Mouse (Mus musculus) neural tube, embryonic 13.5 days (tissue): ENCODE measurements around the gene Syne3. TPM values are rescaled to one million over a fixed set of nuclear protein-coding genes. Genes with fewer than 3 reads are reported as not detected.
A peak's percentile ranks its signal among the peaks of the same experiment; 100 is the strongest.

Experiments used
- ATAC-seq: fragments of 200-750 bp; cut with Nextera tagmentation; 2 replicates; pipeline ENCODE4 v1.8.0; 2017; ENCODE audit warnings: low read depth, mild to moderate bottlenecking, moderate TSS enrichment, moderate library complexity
- H3K27ac ChIP-seq: fragments of 300-500 bp; sonication (generic); replicated peaks from 2 replicates; pipeline ENCODE4 v1.5.1; 2015; ENCODE audit warnings: moderate library complexity, mild to moderate bottlenecking, inconsistent platforms
- H3K27me3 ChIP-seq: fragments of 300-500 bp; sonication (generic); 2 replicates; pipeline ENCODE4 v1.6.1; 2015; ENCODE audit warnings: mild to moderate bottlenecking, inconsistent platforms
- H3K36me3 ChIP-seq: fragments of 300-500 bp; sonication (generic); 2 replicates; pipeline ENCODE4 v1.6.1; 2015; ENCODE audit warnings: mild to moderate bottlenecking, inconsistent platforms
- H3K4me1 ChIP-seq: fragments of 300-500 bp; sonication (generic); replicated peaks from 2 replicates; pipeline ENCODE4 v1.6.1; 2015; ENCODE audit warnings: inconsistent platforms
- H3K4me2 ChIP-seq: fragments of 300-500 bp; sonication (generic); 2 replicates; pipeline ENCODE4 v1.6.1; 2015; ENCODE audit warnings: inconsistent platforms, mild to moderate bottlenecking, moderate library complexity
- H3K4me3 ChIP-seq: fragments of 300-500 bp; sonication (generic); 2 replicates; pipeline ENCODE4 v1.5.1; 2015; ENCODE audit warnings: mild to moderate bottlenecking, inconsistent platforms
- H3K9ac ChIP-seq: fragments of 300-500 bp; sonication (generic); 2 replicates; pipeline ENCODE4 v1.6.1; 2015; ENCODE audit warnings: moderate library complexity, mild to moderate bottlenecking, inconsistent platforms
- H3K9me3 ChIP-seq: fragments of 300-500 bp; sonication (generic); 2 replicates; pipeline ENCODE4 v1.6.1; 2016; ENCODE audit warnings: inconsistent platforms
- WGBS: fragments of 180-500 bp; shearing (Covaris S2); methylation state at CpG from one replicate; pipeline ENCODE4 v1.1.7; 2015; 5-methylcytosine and 5-hydroxymethylcytosine counted together
- polyA plus RNA-seq: library from polyadenylated mRNA; unstranded; fragments of >200 nt; fragmentation: Nextera tagmentation; extraction: Ambion mirVana; gene quantifications from 2 replicates; pipeline ENCODE4 v1.2.1, GENCODE M21; 2015

The Syne3 gene
- polyA plus RNA-seq, 1 experiment from 2014 or later, result 0.32 TPM

DNA sequence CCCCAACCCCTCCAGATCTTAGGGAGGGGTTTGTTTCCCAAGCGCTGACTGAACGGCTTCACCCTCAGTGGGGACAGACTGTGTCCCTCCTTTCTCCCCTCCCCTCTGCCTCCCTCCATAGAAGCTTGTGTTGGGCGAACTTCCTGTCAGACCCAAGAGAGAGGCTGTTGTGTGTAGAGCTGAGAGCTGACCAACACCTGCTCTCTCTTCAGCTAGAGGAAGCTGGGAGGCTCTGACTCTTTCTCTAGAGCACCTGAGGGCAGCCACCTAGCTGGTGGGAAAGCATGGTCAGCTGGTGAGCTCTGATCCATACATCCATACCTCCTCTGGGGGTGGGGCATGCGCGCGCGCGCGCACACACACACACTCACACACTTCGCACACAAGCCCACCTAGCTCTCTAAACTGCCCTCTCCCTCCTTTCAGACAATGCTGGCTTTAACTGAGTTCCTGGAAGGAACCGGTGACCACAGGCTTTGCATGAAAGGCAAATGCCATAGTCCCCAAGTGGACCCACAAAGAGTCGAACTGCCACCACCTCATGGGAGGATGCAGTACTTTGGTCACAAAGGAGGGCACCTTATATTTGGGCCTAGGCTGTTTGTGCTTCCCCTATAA is 14.2 kb downstream of the Syne3 start:
- H3K4me1 ChIP-seq, result no peaks in the 10 kb centered on the region
- H3K9me3 ChIP-seq, result no peaks in the 10 kb centered on the region
- WGBS, result 90% methylated on average over 12 of the region's 12 CpGs
- H3K9ac ChIP-seq, result no peak overlapping the region
- no peak overlapping the region for H3K27ac ChIP-seq
- ATAC-seq, result no peak
- H3K4me3 ChIP-seq, result no peak overlapping the region
- H3K27me3 ChIP-seq, result 0 out of 2 replicates have a peak, but pooled peaks cover 3% of the 10 kb centered on the region
- no peaks in the 10 kb centered on the region for H3K36me3 ChIP-seq
- H3K4me2 ChIP-seq, result no peak overlapping the region

DNA sequence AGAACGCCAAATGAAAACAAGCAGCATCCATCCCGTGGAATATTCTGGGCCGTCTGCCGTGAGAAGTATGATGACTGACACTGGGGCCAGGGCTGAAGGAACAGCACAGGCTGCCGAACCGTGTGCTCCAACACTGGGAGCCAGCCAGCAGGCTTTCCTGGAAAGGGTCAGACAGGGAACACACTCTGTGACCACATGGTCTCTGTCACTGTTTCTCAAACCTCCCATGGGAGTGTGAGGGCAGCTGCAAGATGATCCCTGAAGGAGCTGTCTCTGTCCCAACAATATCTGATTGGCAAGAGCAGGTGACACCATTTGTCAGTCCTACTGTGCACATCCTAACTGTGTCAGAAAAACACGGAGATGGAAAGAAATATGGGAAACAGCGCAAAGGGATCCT is 16.8 kb downstream of the Syne3 start:
- Histone ChIP-seq H3K4me3 (no peak overlapping the region), H3K27ac (no peak overlapping the region), H3K4me2 (no peak overlapping the region), H3K4me1 (0 out of 2 replicates have a peak, but pooled peaks cover 3% of the 10 kb centered on the region), H3K36me3 (no peaks in the 10 kb centered on the region), H3K27me3 (no peaks in the 10 kb centered on the region), H3K9ac (no peak overlapping the region), H3K9me3 (no peaks in the 10 kb centered on the region)
- WGBS, result 80% methylated on average over 8 of the region's 8 CpGs
- no peak for ATAC-seq

DNA sequence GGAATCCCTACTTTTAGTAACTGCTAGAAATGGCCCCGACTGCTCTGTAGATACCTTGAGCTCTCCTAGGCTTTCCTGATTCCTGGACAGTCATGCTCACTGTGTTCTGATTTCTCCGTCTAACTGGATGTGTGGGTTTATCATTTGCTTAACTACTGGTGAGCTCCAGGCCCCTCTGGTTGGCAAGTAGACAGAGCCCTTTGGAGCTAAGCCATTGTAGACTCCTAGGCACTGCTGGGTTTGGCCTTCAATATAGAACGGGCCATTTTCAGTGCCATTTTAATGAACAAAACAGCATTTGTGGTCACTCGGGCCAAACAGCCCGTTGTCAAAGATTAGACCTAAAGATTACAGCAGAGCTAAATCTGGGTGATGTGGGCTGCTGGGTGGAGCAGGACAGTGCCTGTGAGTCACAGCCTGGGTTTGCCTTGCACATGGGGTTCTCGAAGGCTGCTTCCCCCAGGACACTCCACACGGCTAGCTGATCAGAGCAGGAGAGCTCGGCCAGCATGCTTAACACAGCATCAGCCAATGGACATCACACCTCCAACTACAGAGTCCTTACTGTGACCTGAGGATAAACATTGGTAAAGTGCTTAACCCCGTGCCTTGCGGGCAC is 17.4 kb downstream of the Syne3 start:
- H3K36me3 ChIP-seq, result no peaks in the 10 kb centered on the region
- no peak overlapping the region for H3K4me3 ChIP-seq
- no peak overlapping the region for H3K4me2 ChIP-seq
- 88% methylated on average over 10 of the region's 10 CpGs for WGBS
- ATAC-seq, result no peak
- no peaks in the 10 kb centered on the region for H3K9me3 ChIP-seq
- 0 out of 2 replicates have a peak, but pooled peaks cover 6% of the 10 kb centered on the region for H3K4me1 ChIP-seq
- no peak overlapping the region for H3K9ac ChIP-seq
- no peak overlapping the region for H3K27ac ChIP-seq
- H3K27me3 ChIP-seq, result no peaks in the 10 kb centered on the region

DNA sequence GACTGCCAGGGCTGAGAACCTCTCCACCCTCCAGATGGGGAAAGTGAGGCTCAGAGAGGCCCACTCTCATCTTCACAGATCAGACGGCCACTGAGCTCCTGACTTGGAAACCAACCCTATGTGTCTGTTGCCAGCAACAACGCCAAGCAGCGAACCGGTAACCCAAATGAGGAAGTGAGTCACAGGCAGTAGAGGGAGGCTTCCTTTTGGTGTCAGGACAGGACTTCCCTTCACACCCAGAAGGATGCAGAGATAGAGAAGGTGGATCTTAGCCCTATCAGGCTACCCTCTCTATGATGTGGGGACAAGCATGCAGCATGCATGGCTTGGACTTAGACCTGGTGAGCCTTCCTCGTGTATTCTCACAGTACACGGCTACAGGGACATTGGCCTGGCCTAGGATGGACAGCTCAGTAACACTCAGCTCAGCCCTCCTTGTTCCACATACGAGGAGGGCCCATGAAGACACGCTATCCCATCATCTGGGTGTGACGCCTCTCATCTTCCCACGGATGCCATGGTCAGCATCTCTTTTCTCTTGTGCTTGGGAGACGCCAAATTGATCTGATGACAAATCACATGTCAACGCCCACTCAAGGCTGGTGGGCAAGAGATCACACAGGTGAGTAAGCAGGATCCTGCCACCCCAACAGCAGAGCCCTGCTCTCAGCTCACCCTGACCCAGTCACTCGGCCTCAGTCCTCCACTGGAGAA is 18.7 kb downstream of the Syne3 start:
- ATAC-seq, result no peak

DNA sequence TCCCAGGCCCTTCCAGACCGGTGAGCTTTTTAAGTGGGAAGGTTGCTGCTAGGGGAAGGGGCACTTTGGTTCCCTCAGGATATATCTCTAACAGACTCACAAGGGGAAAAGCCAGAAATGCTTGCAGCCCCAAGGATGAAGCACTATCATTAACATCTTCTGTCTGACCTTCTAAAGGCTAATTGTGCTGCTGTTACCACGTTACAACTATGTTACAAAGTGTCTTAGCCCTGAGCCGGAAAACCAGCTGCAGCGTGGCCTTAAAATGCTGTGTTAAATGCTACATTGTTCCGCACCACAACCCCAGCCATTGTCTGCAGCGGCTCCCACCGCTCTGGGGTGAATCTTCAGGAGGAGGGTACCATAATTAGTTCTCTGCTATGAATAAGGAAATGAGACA is 21.7 kb downstream of the Syne3 start:
- Histone ChIP-seq H3K4me1 (peaks cover 11% of the 10 kb centered on the region; the same call in 1 of the 2 replicates), H3K9ac (no peak overlapping the region), H3K27ac (no peak overlapping the region), H3K4me3 (no peak overlapping the region), H3K9me3 (no peaks in the 10 kb centered on the region), H3K27me3 (no peaks in the 10 kb centered on the region), H3K36me3 (no peaks in the 10 kb centered on the region), H3K4me2 (no peak overlapping the region)
- WGBS, result 33% methylated on average over 7 of the region's 7 CpGs
- ATAC-seq, result no peak

More for the DNA sequence above, 18.7 kb downstream of the Syne3 start:
- 0 out of 2 replicates have a peak, but pooled peaks cover 6% of the 10 kb centered on the region for H3K4me1 ChIP-seq
- no peaks in the 10 kb centered on the region for H3K9me3 ChIP-seq
- H3K9ac ChIP-seq, result no peak overlapping the region
- H3K27me3 ChIP-seq, result no peaks in the 10 kb centered on the region
- no peak overlapping the region for H3K27ac ChIP-seq
- H3K4me3 ChIP-seq, result no peak overlapping the region
- H3K4me2 ChIP-seq, result no peak overlapping the region
- H3K36me3 ChIP-seq, result no peaks in the 10 kb centered on the region
- WGBS, result 89% methylated on average over 13 of the region's 13 CpGs

DNA sequence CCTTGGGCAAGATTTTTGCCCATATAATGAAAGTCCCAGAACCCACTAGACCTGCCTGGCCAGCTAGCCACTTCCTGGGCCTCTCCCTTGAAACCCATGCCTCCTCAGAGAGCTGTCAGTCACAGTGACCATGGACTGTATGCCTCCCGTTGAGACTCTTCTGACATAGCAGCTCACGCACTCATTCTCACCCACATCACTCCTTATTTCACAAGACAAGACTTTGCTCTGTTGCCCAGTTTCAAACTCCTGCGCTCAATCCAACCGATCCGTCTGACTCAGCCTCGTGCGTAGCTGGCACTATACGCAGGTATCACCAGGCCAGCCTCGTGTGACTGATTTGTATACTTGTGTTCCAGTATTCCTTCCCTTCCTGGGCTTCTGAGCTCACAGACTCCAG is 22.8 kb downstream of the Syne3 start:
- peaks cover 11% of the 10 kb centered on the region; the same call in 1 of the 2 replicates for H3K4me1 ChIP-seq
- H3K27ac ChIP-seq, result no peak overlapping the region
- no peak overlapping the region for H3K9ac ChIP-seq
- no peaks in the 10 kb centered on the region for H3K27me3 ChIP-seq
- no peak overlapping the region for H3K4me2 ChIP-seq
- no peak for ATAC-seq
- no peaks in the 10 kb centered on the region for H3K9me3 ChIP-seq
- H3K4me3 ChIP-seq, result no peak overlapping the region
- WGBS, result 97% methylated on average over 9 of the region's 9 CpGs
- H3K36me3 ChIP-seq, result no peaks in the 10 kb centered on the region

DNA sequence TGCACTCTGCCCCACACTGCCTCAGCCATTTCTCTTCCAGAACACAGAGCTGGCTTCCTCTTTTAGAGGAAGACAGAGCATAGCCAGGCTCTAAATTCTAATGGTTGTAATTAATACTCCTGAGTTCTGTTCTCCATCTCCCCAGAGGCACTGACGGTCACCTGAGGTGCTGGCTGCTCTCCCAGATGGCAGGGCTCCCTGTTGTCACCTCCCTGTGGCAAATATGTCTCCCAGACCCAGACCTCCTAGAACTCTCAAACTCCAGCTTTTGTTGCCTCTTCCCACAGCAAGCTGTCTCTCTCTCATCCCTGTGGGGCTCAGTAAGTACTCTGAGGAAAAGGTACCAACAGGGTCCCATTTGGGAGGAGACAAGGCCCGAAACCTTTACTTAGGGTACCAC is 23.6 kb downstream of the Syne3 start:
- H3K9me3 ChIP-seq, result no peaks in the 10 kb centered on the region
- no peak overlapping the region for H3K9ac ChIP-seq
- H3K27me3 ChIP-seq, result no peaks in the 10 kb centered on the region
- no peak for ATAC-seq
- H3K4me1 ChIP-seq, result peaks cover 11% of the 10 kb centered on the region; the same call in 1 of the 2 replicates
- H3K27ac ChIP-seq, result no peak overlapping the region
- H3K4me2 ChIP-seq, result no peak overlapping the region
- no peak overlapping the region for H3K4me3 ChIP-seq
- 83% methylated on average over 2 of the region's 2 CpGs for WGBS
- H3K36me3 ChIP-seq, result no peaks in the 10 kb centered on the region

DNA sequence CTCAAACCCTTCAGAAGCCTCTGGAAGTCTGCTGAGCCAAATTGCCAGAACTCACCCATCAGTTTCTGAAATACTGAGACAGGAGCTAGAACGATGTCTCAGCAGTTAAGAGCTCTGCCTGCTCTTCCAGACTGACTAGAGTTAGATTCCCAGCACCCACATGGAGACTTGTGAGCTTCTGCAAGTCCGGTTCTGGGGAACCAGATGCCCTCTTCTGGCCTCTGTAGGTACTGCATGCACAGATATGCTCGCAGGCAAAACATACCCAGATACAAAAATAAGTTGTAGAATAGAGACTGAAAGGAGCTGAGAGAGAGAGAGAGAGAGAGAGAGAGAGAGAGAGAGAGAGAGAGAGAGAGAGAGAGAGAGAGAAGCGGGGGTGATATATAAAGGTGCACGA is 24.5 kb downstream of the Syne3 start:
- H3K4me2 ChIP-seq, result no peak overlapping the region
- H3K27me3 ChIP-seq, result no peaks in the 10 kb centered on the region
- WGBS, result 88% methylated on average over 5 of the region's 5 CpGs
- no peak overlapping the region for H3K4me3 ChIP-seq
- peaks cover 11% of the 10 kb centered on the region; the same call in 1 of the 2 replicates for H3K4me1 ChIP-seq
- ATAC-seq, result no peak
- no peaks in the 10 kb centered on the region for H3K9me3 ChIP-seq
- H3K36me3 ChIP-seq, result no peaks in the 10 kb centered on the region
- no peak overlapping the region for H3K9ac ChIP-seq
- no peak overlapping the region for H3K27ac ChIP-seq

DNA sequence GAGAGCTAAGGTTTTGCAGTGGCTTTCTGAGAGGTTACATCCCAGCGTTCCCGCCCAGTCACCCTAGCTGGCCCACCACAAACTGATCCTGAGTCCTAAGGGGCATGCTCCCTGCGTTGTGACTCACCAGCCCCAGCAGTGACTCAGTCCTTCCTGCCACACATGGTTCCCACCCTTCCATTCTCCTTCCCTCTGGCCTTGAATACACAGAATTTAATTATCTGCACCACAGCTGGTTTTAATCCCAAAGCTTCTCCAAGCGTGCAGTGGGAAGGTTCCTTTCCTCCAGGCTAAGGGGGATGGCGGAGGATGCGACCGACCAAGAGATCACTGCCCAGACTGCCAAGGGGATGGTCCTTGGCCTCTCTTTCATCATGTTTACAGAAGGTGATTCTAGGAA is 26.1 kb downstream of the Syne3 start:
- Histone ChIP-seq H3K9ac (no peak overlapping the region), H3K9me3 (no peaks in the 10 kb centered on the region), H3K27me3 (no peaks in the 10 kb centered on the region), H3K4me2 (no peak overlapping the region), H3K27ac (no peak overlapping the region), H3K4me3 (no peak overlapping the region), H3K4me1 (peaks cover 17% of the 10 kb centered on the region), H3K36me3 (no peaks in the 10 kb centered on the region)
- ATAC-seq, result no peak
- 67% methylated on average over 7 of the region's 7 CpGs for WGBS

DNA sequence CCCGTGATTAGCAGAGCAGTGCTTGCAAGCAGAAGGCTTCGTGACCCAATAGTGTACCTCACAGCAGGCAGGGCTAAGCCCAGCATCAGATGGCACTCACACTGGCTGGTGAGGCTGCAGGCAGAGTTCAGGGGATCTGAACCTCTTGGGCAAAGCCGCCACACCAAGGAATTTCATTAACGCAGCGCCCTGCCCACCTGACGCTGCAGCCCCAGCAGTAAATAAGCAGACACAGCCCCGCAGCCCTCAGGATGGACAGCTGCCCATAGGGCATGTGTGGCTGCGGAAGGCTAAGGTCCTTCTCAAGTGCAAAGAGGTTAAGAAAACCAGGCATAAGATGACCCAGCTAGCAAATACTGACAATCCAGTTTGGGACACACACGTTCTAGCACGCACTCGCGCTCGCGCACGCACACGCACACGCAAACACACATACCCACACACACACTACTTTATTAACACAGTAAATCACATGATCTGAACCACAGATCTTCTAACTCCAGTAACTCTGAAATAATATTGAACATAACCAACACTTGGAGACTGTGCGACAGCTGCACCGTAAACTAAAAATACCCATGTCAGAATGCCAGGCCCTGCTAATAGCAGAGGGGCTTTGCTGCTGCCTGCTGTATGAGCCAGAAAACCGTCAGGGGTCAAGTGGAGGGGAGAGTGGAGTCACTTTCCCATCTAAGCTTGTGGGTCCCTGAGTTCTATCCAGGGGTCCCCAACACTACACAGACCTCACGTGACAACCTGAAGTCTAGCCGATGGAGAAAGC is 30.5 kb downstream of the Syne3 start:
- Histone ChIP-seq H3K27ac (no peak overlapping the region), H3K4me1 (peaks cover 14% of the 10 kb centered on the region), H3K9me3 (no peaks in the 10 kb centered on the region), H3K9ac (no peak overlapping the region), H3K4me2 (no peak overlapping the region), H3K27me3 (no peaks in the 10 kb centered on the region), H3K4me3 (no peak overlapping the region), H3K36me3 (no peaks in the 10 kb centered on the region)
- 71% methylated on average over 22 of the region's 22 CpGs for WGBS
- no peak for ATAC-seq

DNA sequence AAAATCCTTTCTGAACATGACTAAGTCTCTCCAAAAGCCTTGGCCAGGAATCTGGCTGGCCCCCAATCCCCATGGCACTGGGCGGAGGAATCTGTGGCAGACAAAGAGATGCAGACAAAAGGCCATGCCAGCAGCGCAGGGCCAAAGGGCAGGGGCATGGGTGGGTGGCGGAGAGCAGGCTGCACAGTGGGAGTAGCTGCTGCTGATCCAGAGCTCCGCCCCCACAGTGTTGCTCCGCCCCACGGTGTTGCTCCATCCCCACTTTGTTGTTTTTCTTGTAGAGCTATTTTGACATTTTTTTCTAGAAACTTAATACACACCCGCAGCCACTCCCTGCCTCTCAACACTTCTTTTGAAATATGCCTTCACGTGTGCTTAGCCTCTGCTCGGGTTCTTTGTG is 31.2 kb downstream of the Syne3 start:
- Histone ChIP-seq H3K9me3 (no peaks in the 10 kb centered on the region), H3K36me3 (no peaks in the 10 kb centered on the region), H3K4me3 (no peak overlapping the region), H3K4me2 (0 out of 2 replicates have a peak overlapping the region, but pooled peaks have one; percentile 18), H3K9ac (no peak overlapping the region), H3K4me1 (peaks cover 10% of the 10 kb centered on the region), H3K27ac (no peak overlapping the region), H3K27me3 (no peaks in the 10 kb centered on the region)
- peak; percentile 53; the same call in 1 of the 2 replicates for ATAC-seq
- 8% methylated on average over 9 of the region's 9 CpGs for whole genome bisulfite sequencing

DNA sequence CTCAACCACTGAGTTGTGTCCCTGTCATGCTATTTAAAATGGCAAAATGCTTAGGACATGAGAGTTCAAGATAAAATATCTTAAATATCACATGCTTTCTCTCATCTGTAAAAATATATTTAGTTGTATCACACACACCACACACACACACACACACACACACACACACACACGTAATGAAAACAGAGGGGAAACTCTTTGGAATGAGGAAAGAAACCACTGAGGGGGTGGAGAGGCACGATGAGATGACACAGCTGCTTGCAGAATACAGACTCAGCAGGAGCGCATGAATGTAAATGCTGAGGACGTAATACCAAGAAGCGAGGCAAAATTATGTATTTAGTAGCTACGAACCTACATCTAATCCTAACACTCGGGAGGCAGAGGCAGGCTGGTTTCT is 32.7 kb downstream of the Syne3 start:
- WGBS, result 91% methylated on average over 7 of the region's 7 CpGs
- H3K4me2 ChIP-seq, result no peak overlapping the region

More for the DNA sequence above, 32.7 kb downstream of the Syne3 start:
- Histone ChIP-seq H3K4me3 (no peak overlapping the region), H3K36me3 (no peaks in the 10 kb centered on the region), H3K27ac (no peak overlapping the region), H3K9me3 (no peaks in the 10 kb centered on the region), H3K27me3 (no peaks in the 10 kb centered on the region), H3K9ac (no peak overlapping the region), H3K4me1 (peaks cover 9% of the 10 kb centered on the region)
- no peak for ATAC-seq
